21 mouse cellular contexts compared by ENCODE assay signal in the genomic region with DNA sequence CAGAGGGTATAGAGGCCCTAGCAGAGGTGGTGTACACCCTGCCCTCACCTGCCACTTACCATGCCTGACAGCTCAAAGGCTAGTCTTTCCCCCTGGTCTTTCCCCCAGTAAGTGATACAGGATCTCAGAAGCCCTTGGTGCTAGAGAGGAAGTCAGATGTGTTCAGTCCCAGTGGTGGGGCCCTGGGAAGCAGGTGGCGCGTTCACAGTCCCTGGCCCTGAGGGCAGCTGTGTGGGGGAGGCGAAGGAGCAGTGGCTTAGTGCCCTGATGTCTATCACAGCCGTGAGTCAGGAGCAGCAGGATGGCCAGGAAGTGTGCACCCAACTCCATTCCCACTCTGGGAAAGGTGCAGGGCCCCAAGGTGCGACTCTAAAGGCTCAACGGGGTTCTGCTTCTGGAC. TPM values are rescaled to one million over a fixed set of nuclear protein-coding genes. Genes with fewer than 3 reads are reported as not detected.
DNase-seq lines count a peak whose midpoint lies in the region; ATAC-seq and TF ChIP-seq lines count a peak whose summit lies in the region.
"Had no signal": no experiment of that assay in that cellular context is flagged by ENCODE, and none has a peak within 500 bp of the region (broad histone marks: within the 10 kb centered on the region; RNA-seq: fewer than 3 reads in every experiment).

No protein-coding gene starts in this region.

- no peak overlapping the region for H3K9ac ChIP-seq in kidney, embryonic 14.5 days (ENCODE audit: low read depth, low read length)
- peak overlapping the region; percentile 34; the same call in 1 of the 2 replicates for H3K9ac ChIP-seq in midbrain, embryonic 12.5 days (replicated peaks)
- H3K9ac ChIP-seq in midbrain, postnatal 0 days (replicated peaks; ENCODE audit: low read length, poor library complexity, severe bottlenecking) = no peak overlapping the region
- no peak overlapping the region for H3K9ac ChIP-seq in intestine, embryonic 15.5 days
- H3K9ac ChIP-seq in stomach, embryonic 16.5 days (ENCODE audit: low read length) = no peak overlapping the region
- H3K9ac ChIP-seq: forebrain, embryonic 12.5 days; forebrain, postnatal 0 days; hindbrain, embryonic 13.5 days had no signal

- peak; percentile 53 for ATAC-seq in kidney, embryonic 14.5 days (ENCODE audit: low FRiP score, low TSS enrichment)
- no peak for ATAC-seq in midbrain, embryonic 12.5 days (ENCODE audit: low FRiP score, low read depth)
- no peak for ATAC-seq in midbrain, postnatal 0 days (ENCODE audit: low FRiP score)
- peak; percentile 35 for ATAC-seq in intestine, embryonic 15.5 days
- 0 out of 2 replicates have a peak, but pooled peaks have one; percentile 39 for ATAC-seq in stomach, embryonic 16.5 days (ENCODE audit: insufficient read depth, low FRiP score)
- ATAC-seq: activated CD4-positive, CD25-positive, alpha-beta regulatory T cell, adult 4 months; forebrain, postnatal 0 days had no signal

- H3K4me2 ChIP-seq in kidney, embryonic 14.5 days (replicated peaks; ENCODE audit: low read depth, low read length) = no peak overlapping the region
- H3K4me2 ChIP-seq in midbrain, embryonic 12.5 days (replicated peaks) = no peak overlapping the region
- no peak overlapping the region for H3K4me2 ChIP-seq in midbrain, postnatal 0 days (ENCODE audit: low read depth, low read length, poor library complexity, severe bottlenecking)
- H3K4me2 ChIP-seq in intestine, embryonic 15.5 days (replicated peaks) = no peak overlapping the region
- no peak overlapping the region for H3K4me2 ChIP-seq in stomach, embryonic 16.5 days (ENCODE audit: low read depth, low read length)
- H3K4me2 ChIP-seq: forebrain, embryonic 12.5 days; hindbrain, embryonic 13.5 days had no signal

- no peak overlapping the region for H3K4me3 ChIP-seq in kidney, embryonic 14.5 days (ENCODE audit: low read length)
- H3K4me3 ChIP-seq in midbrain, embryonic 12.5 days = no peak overlapping the region
- no peak overlapping the region for H3K4me3 ChIP-seq in midbrain, postnatal 0 days (ENCODE audit: low read depth, low read length)
- H3K4me3 ChIP-seq in intestine, embryonic 15.5 days (replicated peaks) = no peak overlapping the region
- H3K4me3 ChIP-seq in stomach, embryonic 16.5 days (replicated peaks; ENCODE audit: low read length) = no peak overlapping the region
- H3K4me3 ChIP-seq in cerebellum, adult 2 months (replicated peaks; ENCODE audit: insufficient read depth, low read depth, low read length) = no peak overlapping the region
- H3K4me3 ChIP-seq: forebrain, embryonic 12.5 days; heart, embryonic 10.5 days; hindbrain, embryonic 13.5 days had no signal

- peaks cover 12% of the 10 kb centered on the region; the same call in 1 of the 2 replicates for H3K4me1 ChIP-seq in kidney, embryonic 14.5 days (ENCODE audit: control insufficient read depth, insufficient read depth, low read length)
- no peaks in the 10 kb centered on the region for H3K4me1 ChIP-seq in midbrain, embryonic 12.5 days
- no peaks in the 10 kb centered on the region for H3K4me1 ChIP-seq in midbrain, postnatal 0 days (ENCODE audit: insufficient read depth, low read length)
- 0 out of 2 replicates have a peak, but pooled peaks cover 6% of the 10 kb centered on the region for H3K4me1 ChIP-seq in intestine, embryonic 15.5 days (replicated peaks)
- peaks cover 3% of the 10 kb centered on the region; the same call in 1 of the 2 replicates for H3K4me1 ChIP-seq in stomach, embryonic 16.5 days (ENCODE audit: control insufficient read depth, insufficient read depth, low read length)
- H3K4me1 ChIP-seq in cerebellum, adult 2 months (ENCODE audit: control insufficient read depth, insufficient read depth, low read length) = no peaks in the 10 kb centered on the region
- H3K4me1 ChIP-seq: forebrain, embryonic 12.5 days; hindbrain, embryonic 13.5 days had no signal

- H3K27ac ChIP-seq in kidney, embryonic 14.5 days (ENCODE audit: low read depth, low read length) = 0 out of 2 replicates have a peak overlapping the region, but pooled peaks have one; percentile 38
- no peak overlapping the region for H3K27ac ChIP-seq in midbrain, embryonic 12.5 days (replicated peaks)
- H3K27ac ChIP-seq in midbrain, postnatal 0 days (ENCODE audit: low read depth, low read length) = no peak overlapping the region
- no peak overlapping the region for H3K27ac ChIP-seq in intestine, embryonic 15.5 days
- no peak overlapping the region for H3K27ac ChIP-seq in stomach, embryonic 16.5 days (ENCODE audit: low read length)
- H3K27ac ChIP-seq in cerebellum, adult 2 months (ENCODE audit: insufficient read depth, low read length) = no peak overlapping the region
- H3K27ac ChIP-seq: forebrain, embryonic 12.5 days; heart, embryonic 10.5 days; hindbrain, embryonic 13.5 days had no signal

- no peaks in the 10 kb centered on the region for H3K27me3 ChIP-seq in kidney, embryonic 14.5 days (ENCODE audit: control insufficient read depth, insufficient read depth, low read length)
- H3K27me3 ChIP-seq in midbrain, embryonic 12.5 days = no peaks in the 10 kb centered on the region
- no peaks in the 10 kb centered on the region for H3K27me3 ChIP-seq in midbrain, postnatal 0 days (ENCODE audit: insufficient read depth, low read length)
- no peaks in the 10 kb centered on the region for H3K27me3 ChIP-seq in intestine, embryonic 15.5 days (replicated peaks)
- no peaks in the 10 kb centered on the region for H3K27me3 ChIP-seq in stomach, embryonic 16.5 days (ENCODE audit: control insufficient read depth, insufficient read depth, low read length)
- H3K27me3 ChIP-seq in cerebellum, adult 2 months (ENCODE audit: control insufficient read depth, insufficient read depth, low read length) = no peaks in the 10 kb centered on the region
- H3K27me3 ChIP-seq: CH12.LX; forebrain, embryonic 12.5 days; hindbrain, embryonic 13.5 days; Patski had no signal

- DNase-seq in kidney, postnatal 10 days = no peak
- DNase-seq in midbrain, postnatal 0 days (ENCODE audit: low spot score) = no peak
- no peak for DNase-seq in cerebellum, adult 2 months
- DNase-seq: adrenal gland, postnatal 14 days; cerebellum, adult 11-12 months; cerebellum, adult 9-11 months; cerebellum, postnatal 36 days; forebrain, postnatal 0 days; gastrocnemius, postnatal 36 days; heart, adult 11 months; heart, postnatal 10 days had no signal

- TF ChIP-seq CTCF in midbrain, postnatal 0 days (IDR thresholded peaks at IDR 0.05) = no peak
- no peak for TF ChIP-seq CTCF in cerebellum, adult 2 months (IDR thresholded peaks at IDR 0.05; ENCODE audit: borderline replicate concordance, insufficient read depth, low read depth, low read length)

- H3K36me3 ChIP-seq in kidney, embryonic 14.5 days (ENCODE audit: control insufficient read depth, insufficient read depth, low read length) = peaks cover 21% of the 10 kb centered on the region
- peaks cover 48% of the 10 kb centered on the region for H3K36me3 ChIP-seq in midbrain, embryonic 12.5 days
- peaks cover 37% of the 10 kb centered on the region for H3K36me3 ChIP-seq in midbrain, postnatal 0 days (ENCODE audit: insufficient read depth, low read length)
- 0 out of 2 replicates have a peak, but pooled peaks cover 6% of the 10 kb centered on the region for H3K36me3 ChIP-seq in intestine, embryonic 15.5 days
- H3K36me3 ChIP-seq in stomach, embryonic 16.5 days (ENCODE audit: control insufficient read depth, insufficient read depth, low read length) = no peaks in the 10 kb centered on the region; the same call in 1 of the 2 replicates

- TF ChIP-seq POLR2A in cerebellum, adult 2 months (IDR thresholded peaks at IDR 0.05; ENCODE audit: borderline replicate concordance, insufficient read depth, low read length) = no peak

- WGBS in kidney, embryonic 14.5 days = 54% methylated on average over 6 of the region's 6 CpGs
- WGBS in midbrain, embryonic 12.5 days = 88% methylated on average over 6 of the region's 6 CpGs
- WGBS in midbrain, postnatal 0 days = 89% methylated on average over 6 of the region's 6 CpGs
- 75% methylated on average over 6 of the region's 6 CpGs for WGBS in intestine, embryonic 15.5 days
- 84% methylated on average over 6 of the region's 6 CpGs for WGBS in stomach, embryonic 16.5 days
- 84% methylated on average over 6 of the region's 6 CpGs for WGBS in cerebellum, adult 2 months

- H3K9me3 ChIP-seq in kidney, embryonic 14.5 days (ENCODE audit: control insufficient read depth, low read length) = no peaks in the 10 kb centered on the region
- H3K9me3 ChIP-seq in midbrain, embryonic 12.5 days = no peaks in the 10 kb centered on the region
- no peaks in the 10 kb centered on the region for H3K9me3 ChIP-seq in midbrain, postnatal 0 days (ENCODE audit: low read length)
- H3K9me3 ChIP-seq in intestine, embryonic 15.5 days = no peaks in the 10 kb centered on the region
- no peaks in the 10 kb centered on the region for H3K9me3 ChIP-seq in stomach, embryonic 16.5 days (replicated peaks; ENCODE audit: control insufficient read depth, low read length)
- H3K9me3 ChIP-seq: forebrain, embryonic 12.5 days; heart, embryonic 10.5 days; hindbrain, embryonic 13.5 days had no signal

RNA-seq across cellular contexts. Expression of a gene that starts 19.2 kb away (rescaled TPM):
- 23.7 and 39.0 TPM in 2 replicates for polyA plus RNA-seq in kidney, embryonic 14.5 days (2014; fragmentation: Nextera tagmentation; extraction: Ambion mirVana)
- polyA plus RNA-seq in midbrain, embryonic 12.5 days (2016; fragmentation: Nextera tagmentation; extraction: Ambion mirVana) = 2.0 and 2.3 TPM in 2 replicates
- total RNA-seq in midbrain, postnatal 0 days (2014; rRNA removed) = 6.4 and 11.2 TPM in 2 replicates
- 5.1 TPM in 2 replicates for polyA plus RNA-seq in midbrain, postnatal 0 days (2015; fragmentation: Nextera tagmentation; extraction: Ambion mirVana)
- polyA plus RNA-seq in intestine, embryonic 15.5 days (2015; fragmentation: Nextera tagmentation; extraction: Ambion mirVana) = 161 and 174 TPM in 2 replicates
- polyA plus RNA-seq in stomach, embryonic 16.5 days (2015; fragmentation: Nextera tagmentation; extraction: Ambion mirVana) = 54.7 and 59.3 TPM in 2 replicates
- 3.0 and 3.3 TPM in 2 replicates for polyA plus RNA-seq in cerebellum, adult 2 months (2012; rRNA removed)
- polyA plus RNA-seq: activated CD4-positive, CD25-positive, alpha-beta regulatory T cell, adult 4 months had no signal

RNA-seq across cellular contexts. Expression of a gene that starts 40.4 kb away (rescaled TPM):
- 33.9 and 39.3 TPM in 2 replicates for polyA plus RNA-seq in kidney, embryonic 14.5 days (2014; fragmentation: Nextera tagmentation; extraction: Ambion mirVana)
- 55.3 and 55.5 TPM in 2 replicates for polyA plus RNA-seq in midbrain, embryonic 12.5 days (2016; fragmentation: Nextera tagmentation; extraction: Ambion mirVana)
- total RNA-seq in midbrain, postnatal 0 days (2014; rRNA removed) = 38.8 and 41.4 TPM in 2 replicates
- 38.6 and 40.9 TPM in 2 replicates for polyA plus RNA-seq in midbrain, postnatal 0 days (2015; fragmentation: Nextera tagmentation; extraction: Ambion mirVana)
- 27.6 and 36.8 TPM in 2 replicates for polyA plus RNA-seq in intestine, embryonic 15.5 days (2015; fragmentation: Nextera tagmentation; extraction: Ambion mirVana)
- 23.9 and 26.4 TPM in 2 replicates for polyA plus RNA-seq in stomach, embryonic 16.5 days (2015; fragmentation: Nextera tagmentation; extraction: Ambion mirVana)
- 45.7 and 46.6 TPM in 2 replicates for polyA plus RNA-seq in cerebellum, adult 2 months (2012; rRNA removed)

RNA-seq across cellular contexts. Expression of a gene that starts 55.1 kb away (rescaled TPM):
- polyA plus RNA-seq in kidney, embryonic 14.5 days (2014; fragmentation: Nextera tagmentation; extraction: Ambion mirVana) = 28.5 and 35.5 TPM in 2 replicates
- polyA plus RNA-seq in midbrain, embryonic 12.5 days (2016; fragmentation: Nextera tagmentation; extraction: Ambion mirVana) = 19.2 and 21.0 TPM in 2 replicates
- total RNA-seq in midbrain, postnatal 0 days (2014; rRNA removed) = 27.0 and 38.4 TPM in 2 replicates
- polyA plus RNA-seq in midbrain, postnatal 0 days (2015; fragmentation: Nextera tagmentation; extraction: Ambion mirVana) = 14.9 and 16.1 TPM in 2 replicates
- 49.7 and 52.7 TPM in 2 replicates for polyA plus RNA-seq in intestine, embryonic 15.5 days (2015; fragmentation: Nextera tagmentation; extraction: Ambion mirVana)
- 38.1 and 41.3 TPM in 2 replicates for polyA plus RNA-seq in stomach, embryonic 16.5 days (2015; fragmentation: Nextera tagmentation; extraction: Ambion mirVana)
- 22.5 and 22.8 TPM in 2 replicates for polyA plus RNA-seq in cerebellum, adult 2 months (2012; rRNA removed)
- total RNA-seq: CH12.LX had no signal
- polyA plus RNA-seq: activated CD4-positive, CD25-positive, alpha-beta regulatory T cell, adult 4 months had no signal

Comparison
In these comparisons a context has a peak if more than half of its experiments do, and no peak if none do; other contexts are left out.
1. ATAC-seq: peak in kidney, embryonic 14.5 days (single experiment), intestine, embryonic 15.5 days (single experiment) and stomach, embryonic 16.5 days (single experiment); none in midbrain, embryonic 12.5 days (single experiment) and midbrain, postnatal 0 days (single experiment).